Mouse (Mus musculus) limb, embryonic 12.5 days (tissue): ENCODE measurements around the gene Ctcf. TPM values are rescaled to one million over a fixed set of nuclear protein-coding genes. Genes with fewer than 3 reads are reported as not detected.
"Not testable (repeated sequence)": the region's sequence is repeated elsewhere in the genome, so short reads cannot be mapped to it uniquely, and the experiment has no call there.

ENCODE experiments used
- ATAC-seq: fragments of 200-750 bp; cut with Nextera tagmentation; 2 replicates; pipeline ENCODE4 v1.8.0; 2017; ENCODE audit warnings: low read depth, moderate TSS enrichment; ENCODE audit not compliant: insufficient number of reproducible peaks, insufficient read depth, low FRiP score, low TSS enrichment
- H3K27ac ChIP-seq: fragments of 300-500 bp; sonication (generic); 2 replicates; pipeline ENCODE4 v1.5.1; 2016; ENCODE audit warnings: mild to moderate bottlenecking, moderate library complexity
- H3K27me3 ChIP-seq: fragments of 300-500 bp; sonication (generic); 2 replicates; pipeline ENCODE4 v1.6.1; 2016; ENCODE audit warnings: mild to moderate bottlenecking, moderate library complexity
- H3K36me3 ChIP-seq: fragments of 300-500 bp; sonication (generic); 2 replicates; pipeline ENCODE4 v1.6.1; 2016; ENCODE audit warnings: mild to moderate bottlenecking, moderate library complexity
- H3K4me1 ChIP-seq: fragments of 300-500 bp; sonication (generic); replicated peaks from 2 replicates; pipeline ENCODE4 v1.6.1; 2016
- H3K4me2 ChIP-seq: fragments of 300-500 bp; sonication (generic); 2 replicates; pipeline ENCODE4 v1.6.1; 2016; ENCODE audit warnings: mild to moderate bottlenecking, moderate library complexity
- H3K4me3 ChIP-seq: fragments of 300-500 bp; sonication (generic); replicated peaks from 2 replicates; pipeline ENCODE4 v1.5.1; 2016; ENCODE audit warnings: mild to moderate bottlenecking
- H3K9ac ChIP-seq: fragments of 300-500 bp; sonication (generic); replicated peaks from 2 replicates; pipeline ENCODE4 v1.6.1; 2016; ENCODE audit warnings: mild to moderate bottlenecking, moderate library complexity
- H3K9me3 ChIP-seq: fragments of 300-500 bp; sonication (generic); 2 replicates; pipeline ENCODE4 v1.6.1; 2016; ENCODE audit warnings: mild to moderate bottlenecking, moderate library complexity
- WGBS: fragments of 180-500 bp; shearing (Covaris S2); methylation state at CpG from one replicate; pipeline ENCODE4 v1.1.7; 2016; 5-methylcytosine and 5-hydroxymethylcytosine counted together
- polyA plus RNA-seq: library from polyadenylated mRNA; unstranded; fragments of >200 nt; fragmentation: Nextera tagmentation; extraction: Ambion mirVana; gene quantifications from 2 replicates; pipeline ENCODE4 v1.2.1, GENCODE M21; 2016

Ctcf gene
- polyA plus RNA-seq = 149 and 160 TPM in 2 replicates

- ATAC-seq = peak; percentile 90
- Histone ChIP-seq H3K4me2 (peak within 1 kb of the TSS; percentile 89), H3K27me3 (no peaks in the 10 kb centered on the region), H3K27ac (peak within 1 kb of the TSS; percentile 100), H3K9me3 (no peaks in the 10 kb centered on the region), H3K4me1 (peaks cover 33% of the 10 kb centered on the region), H3K36me3 (0 out of 2 replicates have a peak, but pooled peaks cover under 1% of the 10 kb centered on the region), H3K4me3 (peak within 1 kb of the TSS; percentile 86), H3K9ac (peak within 1 kb of the TSS; percentile 98)
- WGBS = under 1% methylated on average over 96 of the region's 126 CpGs
These were observed at the start of gene Ctcf for GRCm38 (mm10) chr8:105636018-105636962. Ctcf (plus strand) TSS chr8:105636568.

GRCm38 (mm10) chr8:105592431-105592830 is 43.9 kb upstream of the Ctcf start:
- Histone ChIP-seq H3K9me3 (no peaks in the 10 kb centered on the region), H3K36me3 (no peaks in the 10 kb centered on the region), H3K27me3 (peaks cover 11% of the 10 kb centered on the region), H3K9ac (no peak overlapping the region), H3K4me3 (no peak overlapping the region), H3K4me2 (no peak overlapping the region), H3K4me1 (peaks cover 30% of the 10 kb centered on the region), H3K27ac (no peak overlapping the region)
- WGBS = 75% methylated on average over 2 of the region's 2 CpGs
- no peak for ATAC-seq

- Histone ChIP-seq H3K4me3 (peak overlapping the region; percentile 21), H3K4me1 (peaks cover 30% of the 10 kb centered on the region), H3K27ac (peak overlapping the region; percentile 87), H3K4me2 (peak overlapping the region; percentile 52), H3K9me3 (no peaks in the 10 kb centered on the region), H3K36me3 (no peaks in the 10 kb centered on the region), H3K27me3 (peaks cover 11% of the 10 kb centered on the region), H3K9ac (no peak overlapping the region)
- ATAC-seq = peak; percentile 74
- WGBS = 18% methylated on average over 15 of the region's 15 CpGs
These were observed 42.5 kb upstream of the Ctcf start for GRCm38 (mm10) chr8:105593859-105594258.

GRCm38 (mm10) chr8:105594451-105595242 is 41.7 kb upstream of the Ctcf start:
- Histone ChIP-seq H3K27me3 (peaks cover 11% of the 10 kb centered on the region), H3K4me3 (peak overlapping the region; percentile 21), H3K4me2 (peak overlapping the region; percentile 52), H3K36me3 (no peaks in the 10 kb centered on the region), H3K9ac (no peak overlapping the region; the same call in 1 of the 2 replicates), H3K4me1 (peaks cover 30% of the 10 kb centered on the region), H3K27ac (peak overlapping the region; percentile 87), H3K9me3 (no peaks in the 10 kb centered on the region)
- WGBS = 81% methylated on average over 18 of the region's 18 CpGs
- ATAC-seq = no peak

GRCm38 (mm10) chr8:105596362-105597034 is 39.9 kb upstream of the Ctcf start:
- Histone ChIP-seq H3K36me3 (no peaks in the 10 kb centered on the region), H3K9me3 (no peaks in the 10 kb centered on the region), H3K4me1 (peaks cover 30% of the 10 kb centered on the region), H3K27me3 (peaks cover 11% of the 10 kb centered on the region), H3K27ac (no peak overlapping the region), H3K4me3 (0 out of 2 replicates have a peak overlapping the region, but pooled peaks have one; percentile 2), H3K9ac (no peak overlapping the region), H3K4me2 (peak overlapping the region; percentile 44)
- 0 out of 2 replicates have a peak, but pooled peaks have one; percentile 37 for ATAC-seq
- 6% methylated on average over 14 of the region's 14 CpGs for WGBS

GRCm38 (mm10) chr8:105598777-105599176 is 37.6 kb upstream of the Ctcf start:
- H3K27ac ChIP-seq = no peak overlapping the region
- H3K27me3 ChIP-seq = peaks cover 11% of the 10 kb centered on the region
- H3K4me1 ChIP-seq = peaks cover 19% of the 10 kb centered on the region
- H3K36me3 ChIP-seq = no peaks in the 10 kb centered on the region
- no peak overlapping the region for H3K4me2 ChIP-seq
- no peak overlapping the region for H3K9ac ChIP-seq
- no peaks in the 10 kb centered on the region for H3K9me3 ChIP-seq
- ATAC-seq = no peak
- no peak overlapping the region for H3K4me3 ChIP-seq
- WGBS = 85% methylated on average over 6 of the region's 6 CpGs

GRCm38 (mm10) chr8:105601301-105601700 is 35.1 kb upstream of the Ctcf start:
- H3K9ac ChIP-seq = no peak overlapping the region
- H3K4me3 ChIP-seq = no peak overlapping the region
- H3K9me3 ChIP-seq = no peaks in the 10 kb centered on the region
- ATAC-seq = no peak
- H3K4me2 ChIP-seq = no peak overlapping the region
- H3K27ac ChIP-seq = no peak overlapping the region
- WGBS = 74% methylated on average over 5 of the region's 5 CpGs
- no peaks in the 10 kb centered on the region for H3K36me3 ChIP-seq
- H3K27me3 ChIP-seq = no peaks in the 10 kb centered on the region
- peaks cover 19% of the 10 kb centered on the region for H3K4me1 ChIP-seq

- H3K4me1 ChIP-seq = peaks cover 26% of the 10 kb centered on the region
- H3K36me3 ChIP-seq, H3K9ac ChIP-seq, H3K27ac ChIP-seq, H3K4me3 ChIP-seq, H3K9me3 ChIP-seq, H3K27me3 ChIP-seq, H3K4me2 ChIP-seq, ATAC-seq: not testable (repeated sequence)
- WGBS = 73% methylated on average over 3 of the region's 3 CpGs
These were observed 33.8 kb upstream of the Ctcf start for GRCm38 (mm10) chr8:105602540-105602939.

GRCm38 (mm10) chr8:105604804-105605381 is 31.5 kb upstream of the Ctcf start, which contains the start of gene Ripor1:
Ripor1 (plus strand) TSS chr8:105605255.
- H3K4me3 ChIP-seq = peak within 1 kb of the TSS; percentile 78
- peak within 1 kb of the TSS; percentile 91 for H3K4me2 ChIP-seq
- H3K36me3 ChIP-seq = no peaks in the 10 kb centered on the region
- no peaks in the 10 kb centered on the region for H3K9me3 ChIP-seq
- 1% methylated on average over 35 of the region's 42 CpGs for WGBS
- ATAC-seq = peak; percentile 61
- H3K27me3 ChIP-seq = no peaks in the 10 kb centered on the region
- H3K9ac ChIP-seq = peak within 1 kb of the TSS; percentile 87
- peaks cover 28% of the 10 kb centered on the region for H3K4me1 ChIP-seq
- H3K27ac ChIP-seq = peak within 1 kb of the TSS; percentile 84

- Histone ChIP-seq H3K4me1 (peaks cover 28% of the 10 kb centered on the region), H3K27ac (peak overlapping the region; percentile 84), H3K9ac (peak overlapping the region; percentile 87), H3K36me3 (no peaks in the 10 kb centered on the region), H3K4me2 (peak overlapping the region; percentile 91), H3K4me3 (peak overlapping the region; percentile 78), H3K9me3 (no peaks in the 10 kb centered on the region), H3K27me3 (no peaks in the 10 kb centered on the region)
- peak; percentile 34 for ATAC-seq
- 1% methylated on average over 39 of the region's 39 CpGs for WGBS
These were observed 30.7 kb upstream of the Ctcf start for GRCm38 (mm10) chr8:105605491-105606188.
